Mouse (Mus musculus): ENCODE measurements around the gene Kifc1. TPM values are rescaled to one million over a fixed set of nuclear protein-coding genes. Genes with fewer than 3 reads are reported as not detected.

Gene Kifc1
- polyA plus RNA-seq, 1 experiment from 2014 or later: 9.3 TPM

- TF ChIP-seq CTCF (IDR thresholded peaks at IDR 0.05; ENCODE audit: low read depth): no peak
- H3K27me3 ChIP-seq (ENCODE audit: insufficient read depth, low read length): no peaks in the 10 kb centered on the region
- 94% methylated on average over 8 of the region's 8 CpGs for WGBS
- ATAC-seq (ENCODE audit: insufficient read depth) (no peak), DNase-seq (no peak)
- H3K9me3 ChIP-seq (ENCODE audit: low read depth, low read length): no peaks in the 10 kb centered on the region
- no peak overlapping the region for H3K4me3 ChIP-seq (ENCODE audit: low read depth, low read length)
- no peak overlapping the region for H3K27ac ChIP-seq (ENCODE audit: low read depth)
- H3K4me1 ChIP-seq (ENCODE audit: insufficient read depth): peaks cover 2% of the 10 kb centered on the region
- no peak overlapping the region for H3K9ac ChIP-seq
- peaks cover 61% of the 10 kb centered on the region for H3K36me3 ChIP-seq (ENCODE audit: insufficient read depth)
- H3K4me2 ChIP-seq: no peak overlapping the region
Measured at GRCm38 (mm10) chr17:33913905-33914304, 23.4 kb upstream of the Kifc1 start.

- no peak overlapping the region for H3K27ac ChIP-seq (ENCODE audit: low read depth)
- H3K4me2 ChIP-seq: no peak overlapping the region
- H3K27me3 ChIP-seq (ENCODE audit: insufficient read depth, low read length): no peaks in the 10 kb centered on the region
- ATAC-seq (ENCODE audit: insufficient read depth): no peak
- no peak for TF ChIP-seq CTCF (IDR thresholded peaks at IDR 0.05; ENCODE audit: low read depth)
- H3K9ac ChIP-seq: no peak overlapping the region
- no peaks in the 10 kb centered on the region; the same call in 1 of the 2 replicates for H3K4me1 ChIP-seq (ENCODE audit: insufficient read depth)
- H3K9me3 ChIP-seq (ENCODE audit: low read depth, low read length): no peaks in the 10 kb centered on the region
- peaks cover 60% of the 10 kb centered on the region for H3K36me3 ChIP-seq (ENCODE audit: insufficient read depth)
- H3K4me3 ChIP-seq (ENCODE audit: low read depth, low read length): no peak overlapping the region
- no peak for DNase-seq
- 91% methylated on average over 10 of the region's 10 CpGs for WGBS
Measured at GRCm38 (mm10) chr17:33913264-33913663, 22.8 kb upstream of the Kifc1 start.

GRCm38 (mm10) chr17:33911813-33912414 lies 21.5 kb upstream of the Kifc1 start:
- Histone ChIP-seq H3K4me3 (ENCODE audit: low read depth, low read length) (no peak overlapping the region), H3K4me2 (no peak overlapping the region), H3K9ac (no peak overlapping the region), H3K4me1 (ENCODE audit: insufficient read depth) (no peaks in the 10 kb centered on the region; the same call in 1 of the 2 replicates), H3K36me3 (ENCODE audit: insufficient read depth) (peaks cover 46% of the 10 kb centered on the region), H3K9me3 (ENCODE audit: low read depth, low read length) (no peaks in the 10 kb centered on the region), H3K27ac (ENCODE audit: low read depth) (no peak overlapping the region), H3K27me3 (ENCODE audit: insufficient read depth, low read length) (no peaks in the 10 kb centered on the region)
- no peak for TF ChIP-seq CTCF (IDR thresholded peaks at IDR 0.05; ENCODE audit: low read depth)
- ATAC-seq (ENCODE audit: insufficient read depth) (no peak), DNase-seq (no peak)
- WGBS: 86% methylated on average over 28 of the region's 28 CpGs

- DNase-seq (no peak), ATAC-seq (ENCODE audit: insufficient read depth) (no peak)
- 83% methylated on average over 31 of the region's 31 CpGs for WGBS
- TF ChIP-seq CTCF (IDR thresholded peaks at IDR 0.05; ENCODE audit: low read depth): no peak
- H3K4me3 ChIP-seq (ENCODE audit: low read depth, low read length): no peak overlapping the region
- H3K4me2 ChIP-seq: no peak overlapping the region
- no peaks in the 10 kb centered on the region for H3K9me3 ChIP-seq (ENCODE audit: low read depth, low read length)
- no peaks in the 10 kb centered on the region for H3K27me3 ChIP-seq (ENCODE audit: insufficient read depth, low read length)
- peaks cover 45% of the 10 kb centered on the region for H3K36me3 ChIP-seq (ENCODE audit: insufficient read depth)
- H3K9ac ChIP-seq: no peak overlapping the region
- H3K4me1 ChIP-seq (ENCODE audit: insufficient read depth): no peaks in the 10 kb centered on the region; the same call in 1 of the 2 replicates
- H3K27ac ChIP-seq (ENCODE audit: low read depth): no peak overlapping the region
Measured at GRCm38 (mm10) chr17:33911052-33911812, 20.8 kb upstream of the Kifc1 start.

GRCm38 (mm10) chr17:33910346-33911051 lies 20.0 kb upstream of the Kifc1 start:
- Histone ChIP-seq H3K4me1 (ENCODE audit: insufficient read depth) (no peaks in the 10 kb centered on the region; the same call in 1 of the 2 replicates), H3K9ac (peak overlapping the region; percentile 86), H3K27me3 (ENCODE audit: insufficient read depth, low read length) (no peaks in the 10 kb centered on the region), H3K9me3 (ENCODE audit: low read depth, low read length) (no peaks in the 10 kb centered on the region), H3K27ac (ENCODE audit: low read depth) (no peak overlapping the region), H3K4me2 (peak overlapping the region; percentile 100), H3K4me3 (ENCODE audit: low read depth, low read length) (peak overlapping the region; percentile 69), H3K36me3 (ENCODE audit: insufficient read depth) (peaks cover 45% of the 10 kb centered on the region)
- WGBS: 41% methylated on average over 11 of the region's 11 CpGs
- peak; percentile 19; the same call in 1 of the 2 replicates for TF ChIP-seq CTCF (IDR thresholded peaks at IDR 0.05; ENCODE audit: low read depth)
- DNase-seq (no peak), ATAC-seq (ENCODE audit: insufficient read depth) (no peak)

GRCm38 (mm10) chr17:33909869-33910250 lies 19.4 kb upstream of the Kifc1 start:
- Histone ChIP-seq H3K4me2 (peak overlapping the region; percentile 100), H3K4me3 (ENCODE audit: low read depth, low read length) (peak overlapping the region; percentile 69), H3K9me3 (ENCODE audit: low read depth, low read length) (no peaks in the 10 kb centered on the region), H3K27me3 (ENCODE audit: insufficient read depth, low read length) (no peaks in the 10 kb centered on the region), H3K27ac (ENCODE audit: low read depth) (peak overlapping the region; percentile 93), H3K9ac (peak overlapping the region; percentile 86), H3K4me1 (ENCODE audit: insufficient read depth) (no peaks in the 10 kb centered on the region; the same call in 1 of the 2 replicates), H3K36me3 (ENCODE audit: insufficient read depth) (peaks cover 41% of the 10 kb centered on the region)
- peak; percentile 57 for DNase-seq
- no peak for TF ChIP-seq CTCF (IDR thresholded peaks at IDR 0.05; ENCODE audit: low read depth)
- 0% methylated on average over 14 of the region's 14 CpGs for WGBS
- no peak; the same call in 1 of the 2 replicates for ATAC-seq (ENCODE audit: insufficient read depth)
